Mouse (Mus musculus): ENCODE results near the gene Fancc. TPM values are rescaled to one million over a fixed set of nuclear protein-coding genes. Genes with fewer than 3 reads are reported as not detected.

Fancc gene
- total and polyA plus RNA-seq, 2 experiments from 2014 or later: 8.5 to 39.5 TPM

DNA sequence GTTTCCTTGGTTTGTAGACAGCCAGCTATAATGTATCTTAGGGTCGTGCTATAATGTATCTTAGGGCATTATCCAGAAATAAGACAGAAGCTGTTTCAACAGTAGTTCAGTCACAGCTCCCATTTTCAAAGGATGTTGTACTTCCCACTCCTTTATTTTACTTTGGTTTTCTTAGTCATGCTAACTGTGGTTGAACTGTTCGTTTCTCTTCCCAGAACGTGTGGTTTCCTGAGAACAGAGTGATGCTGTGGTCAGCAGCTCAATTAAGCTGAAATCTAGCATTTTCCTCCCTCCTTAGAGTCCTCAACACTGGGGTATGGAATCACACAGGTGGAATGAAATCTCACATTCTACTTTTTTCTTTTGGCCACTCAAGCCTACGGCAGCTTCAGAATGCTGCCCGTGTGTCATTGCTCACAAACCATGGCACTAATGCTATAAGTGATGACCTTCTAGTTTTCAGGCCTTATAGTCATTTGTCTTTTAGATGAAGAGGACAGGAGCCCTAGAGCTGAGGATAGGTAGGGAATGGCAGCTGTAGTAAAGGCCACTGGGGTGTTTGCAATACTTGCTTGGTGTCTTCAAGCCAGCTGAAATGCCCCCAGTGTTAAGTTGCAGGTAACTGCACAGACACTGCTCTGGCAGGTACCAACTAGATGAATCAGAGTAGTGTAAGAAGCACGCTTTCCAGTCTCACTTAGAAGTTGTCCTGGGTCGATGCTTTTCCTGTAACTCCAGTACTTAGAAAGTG, 243.0 kb downstream of the Fancc start:
- no peak overlapping the region for H3K9ac ChIP-seq (replicated peaks; ENCODE audit: low read depth, low read length)
- no peaks in the 10 kb centered on the region for H3K9me3 ChIP-seq (replicated peaks; ENCODE audit: control insufficient read depth, low read length)
- H3K36me3 ChIP-seq (replicated peaks; ENCODE audit: control insufficient read depth, insufficient read depth, low read length): peaks cover 17% of the 10 kb centered on the region
- DNase-seq (ENCODE audit: low spot score): no peak
- no peaks in the 10 kb centered on the region for H3K27me3 ChIP-seq (ENCODE audit: control insufficient read depth, insufficient read depth, low read length)
- H3K4me3 ChIP-seq (ENCODE audit: low read depth, low read length): no peak overlapping the region
- no peak for ATAC-seq (ENCODE audit: insufficient read depth, low read depth)
- whole genome bisulfite sequencing: 75% methylated on average over 7 of the region's 7 CpGs
- H3K4me1 ChIP-seq (ENCODE audit: control insufficient read depth, insufficient read depth): peaks cover 80% of the 10 kb centered on the region
- no peak overlapping the region for H3K4me2 ChIP-seq (ENCODE audit: low read depth, low read length)
- no peak for TF ChIP-seq CTCF (IDR thresholded peaks at IDR 0.05; ENCODE audit: low read depth)
- no peak for TF ChIP-seq EP300 (IDR thresholded peaks at IDR 0.05; ENCODE audit: low read depth)
- peak overlapping the region; percentile 79 for H3K27ac ChIP-seq (ENCODE audit: low read depth)

DNA sequence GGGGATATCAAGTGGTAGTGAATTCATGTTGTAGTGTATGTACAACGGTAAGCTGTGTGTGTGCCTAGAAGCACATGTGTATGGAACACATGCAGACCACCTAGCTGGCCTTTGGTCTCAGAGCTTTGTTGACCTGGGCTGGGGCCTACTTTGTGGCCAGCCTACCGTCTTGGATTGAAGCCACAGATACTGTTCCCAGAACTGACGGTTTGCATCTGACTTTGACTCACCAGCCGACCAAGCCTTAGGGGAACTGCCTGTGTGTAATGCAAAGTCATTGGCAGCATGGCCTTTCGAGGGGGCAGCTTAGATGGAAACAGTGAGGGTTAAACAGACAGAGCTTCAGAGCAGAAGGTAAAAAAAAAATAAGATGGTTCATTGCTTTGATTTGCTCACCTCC, 243.9 kb downstream of the Fancc start:
- peaks cover 17% of the 10 kb centered on the region for H3K36me3 ChIP-seq (replicated peaks; ENCODE audit: control insufficient read depth, insufficient read depth, low read length)
- peaks cover 78% of the 10 kb centered on the region for H3K4me1 ChIP-seq (ENCODE audit: control insufficient read depth, insufficient read depth)
- H3K9me3 ChIP-seq (replicated peaks; ENCODE audit: control insufficient read depth, low read length): no peaks in the 10 kb centered on the region
- WGBS: 30% methylated on average over 5 of the region's 5 CpGs
- no peak overlapping the region for H3K4me3 ChIP-seq (ENCODE audit: low read depth, low read length)
- ATAC-seq (ENCODE audit: insufficient read depth, low read depth): no peak
- H3K27me3 ChIP-seq (ENCODE audit: control insufficient read depth, insufficient read depth, low read length): no peaks in the 10 kb centered on the region
- H3K9ac ChIP-seq (replicated peaks; ENCODE audit: low read depth, low read length): 0 out of 2 replicates have a peak overlapping the region, but pooled peaks have one; percentile 13
- DNase-seq (ENCODE audit: low spot score): no peak
- peak overlapping the region; percentile 12; the same call in 1 of the 2 replicates for H3K4me2 ChIP-seq (ENCODE audit: low read depth, low read length)
- no peak for TF ChIP-seq EP300 (IDR thresholded peaks at IDR 0.05; ENCODE audit: low read depth)
- TF ChIP-seq CTCF (IDR thresholded peaks at IDR 0.05; ENCODE audit: low read depth): no peak
- peak overlapping the region; percentile 68 for H3K27ac ChIP-seq (ENCODE audit: low read depth)

DNA sequence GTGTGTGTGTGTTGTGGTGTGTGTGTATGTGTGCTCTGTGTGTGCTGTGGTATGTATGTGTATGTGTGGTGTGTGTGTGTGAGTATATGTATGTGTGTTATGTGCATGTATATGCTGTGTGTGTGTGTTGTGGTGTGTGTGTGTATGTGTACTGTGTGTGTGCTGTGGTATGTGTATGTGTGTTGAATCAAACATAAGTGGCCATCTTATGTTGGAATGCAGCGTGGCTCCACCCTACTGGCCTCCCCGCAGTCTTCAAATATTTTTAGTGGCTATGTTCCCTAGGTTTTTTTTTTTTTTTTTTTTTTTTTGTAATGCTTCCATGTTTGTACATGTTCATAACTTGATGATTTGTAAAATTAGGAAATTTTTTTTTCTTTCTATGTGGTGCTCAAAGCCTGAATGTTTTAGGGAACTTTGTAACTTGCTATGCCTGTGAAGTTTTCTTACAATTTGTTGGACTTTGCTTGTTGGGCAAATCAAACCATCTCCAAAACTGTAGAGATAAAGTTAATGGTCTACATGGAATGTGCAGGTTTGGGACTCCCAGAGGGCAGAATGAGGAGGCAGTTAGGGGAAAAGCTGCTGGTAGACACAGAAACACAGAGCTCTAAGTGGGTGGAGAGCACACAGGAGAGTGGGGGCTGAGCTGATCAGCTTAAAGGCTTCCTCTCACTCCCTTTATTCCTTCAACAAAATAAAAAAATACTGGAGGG, 244.6 kb downstream of the Fancc start:
- TF ChIP-seq CTCF (IDR thresholded peaks at IDR 0.05; ENCODE audit: low read depth) (no peak), EP300 (IDR thresholded peaks at IDR 0.05; ENCODE audit: low read depth) (no peak)
- no peak for DNase-seq (ENCODE audit: low spot score)
- ATAC-seq (ENCODE audit: insufficient read depth, low read depth): no peak
- WGBS: 31% methylated on average over 2 of the region's 2 CpGs
- H3K27ac ChIP-seq (ENCODE audit: low read depth): peak overlapping the region; percentile 70
- no peak overlapping the region for H3K4me3 ChIP-seq (ENCODE audit: low read depth, low read length)
- H3K4me2 ChIP-seq (ENCODE audit: low read depth, low read length): peak overlapping the region; percentile 41
- H3K9me3 ChIP-seq (replicated peaks; ENCODE audit: control insufficient read depth, low read length): no peaks in the 10 kb centered on the region
- H3K9ac ChIP-seq (replicated peaks; ENCODE audit: low read depth, low read length): 0 out of 2 replicates have a peak overlapping the region, but pooled peaks have one; percentile 13
- peaks cover 21% of the 10 kb centered on the region for H3K36me3 ChIP-seq (replicated peaks; ENCODE audit: control insufficient read depth, insufficient read depth, low read length)
- peaks cover 78% of the 10 kb centered on the region for H3K4me1 ChIP-seq (ENCODE audit: control insufficient read depth, insufficient read depth)
- H3K27me3 ChIP-seq (ENCODE audit: control insufficient read depth, insufficient read depth, low read length): no peaks in the 10 kb centered on the region

DNA sequence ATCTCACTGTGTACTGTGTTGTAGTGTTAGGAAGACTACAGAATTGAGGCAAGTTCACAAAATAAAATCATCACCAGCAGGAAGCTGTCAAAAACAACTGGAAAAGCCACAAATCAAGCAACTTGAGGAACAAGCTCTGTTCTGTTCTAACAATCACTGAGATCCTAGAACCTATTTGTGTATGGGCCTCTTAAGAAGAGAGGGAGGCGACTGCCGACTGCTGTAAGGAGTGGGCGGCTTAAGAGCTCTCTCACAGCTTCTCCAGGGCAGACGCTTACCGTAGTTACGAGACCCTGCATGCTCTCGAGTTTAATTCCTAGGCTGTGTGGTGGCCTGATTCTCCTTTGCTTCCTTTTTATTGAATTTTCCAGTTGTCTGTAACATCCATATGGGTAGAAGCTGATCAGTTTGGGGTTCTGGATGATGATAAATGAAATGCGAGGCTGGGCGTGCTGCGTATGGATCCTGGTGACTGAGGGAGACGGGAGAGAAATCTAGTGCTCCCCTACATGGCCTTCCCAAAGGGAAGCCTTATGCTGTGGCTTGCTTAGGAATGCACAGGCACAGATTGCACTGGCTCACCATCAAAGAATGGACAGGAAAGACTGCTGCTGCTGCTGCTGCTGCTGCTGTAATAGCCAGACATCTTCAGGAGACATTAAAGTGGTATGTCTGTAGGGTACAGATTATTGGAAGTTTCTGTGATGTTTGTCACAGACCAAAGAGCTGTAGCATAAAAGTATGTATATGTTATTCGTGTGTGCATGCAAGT, 245.8 kb downstream of the Fancc start:
- peak overlapping the region; percentile 70 for H3K27ac ChIP-seq (ENCODE audit: low read depth)
- peak overlapping the region; percentile 41 for H3K4me2 ChIP-seq (ENCODE audit: low read depth, low read length)
- no peaks in the 10 kb centered on the region for H3K9me3 ChIP-seq (replicated peaks; ENCODE audit: control insufficient read depth, low read length)
- H3K27me3 ChIP-seq (ENCODE audit: control insufficient read depth, insufficient read depth, low read length): no peaks in the 10 kb centered on the region
- ATAC-seq (ENCODE audit: insufficient read depth, low read depth) (peak; percentile 19; the same call in 1 of the 2 replicates), DNase-seq (ENCODE audit: low spot score) (peak; percentile 47)
- H3K36me3 ChIP-seq (replicated peaks; ENCODE audit: control insufficient read depth, insufficient read depth, low read length): peaks cover 15% of the 10 kb centered on the region; the same call in 1 of the 2 replicates
- peak overlapping the region; percentile 2; the same call in 1 of the 2 replicates for H3K4me3 ChIP-seq (ENCODE audit: low read depth, low read length)
- TF ChIP-seq CTCF (IDR thresholded peaks at IDR 0.05; ENCODE audit: low read depth) (no peak), EP300 (IDR thresholded peaks at IDR 0.05; ENCODE audit: low read depth) (no peak)
- H3K4me1 ChIP-seq (ENCODE audit: control insufficient read depth, insufficient read depth): peaks cover 88% of the 10 kb centered on the region
- WGBS: 30% methylated on average over 12 of the region's 12 CpGs
- 0 out of 2 replicates have a peak overlapping the region, but pooled peaks have one; percentile 17 for H3K9ac ChIP-seq (replicated peaks; ENCODE audit: low read depth, low read length)

DNA sequence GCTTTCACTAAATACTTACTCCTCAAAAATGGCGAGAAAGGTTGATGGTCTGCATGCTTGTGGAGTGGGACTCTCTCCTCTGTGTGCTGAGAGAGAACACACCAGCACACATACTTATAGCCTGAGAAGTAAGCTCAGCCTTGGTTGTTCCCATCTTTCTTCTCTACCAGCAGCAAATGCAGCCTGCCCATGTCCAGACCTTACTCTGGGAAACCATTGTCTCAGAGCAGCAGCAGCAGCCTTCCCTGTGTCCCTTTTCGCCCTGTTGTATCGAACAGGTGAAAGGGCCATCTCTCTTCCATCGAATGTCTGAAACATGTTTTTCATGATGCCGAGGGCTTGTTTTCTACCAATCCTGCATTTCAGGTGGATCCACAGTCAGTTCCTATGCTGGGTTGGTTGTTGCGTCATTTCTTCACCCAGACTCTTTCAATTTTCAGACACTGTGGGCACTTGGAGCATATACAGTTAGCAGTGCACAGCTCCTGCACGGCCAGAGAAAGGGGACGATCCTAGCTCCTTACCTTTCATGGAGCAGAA, 246.6 kb downstream of the Fancc start:
- 0 out of 2 replicates have a peak overlapping the region, but pooled peaks have one; percentile 17 for H3K9ac ChIP-seq (replicated peaks; ENCODE audit: low read depth, low read length)
- TF ChIP-seq EP300 (IDR thresholded peaks at IDR 0.05; ENCODE audit: low read depth): no peak
- no peak for TF ChIP-seq CTCF (IDR thresholded peaks at IDR 0.05; ENCODE audit: low read depth)
- H3K27ac ChIP-seq (ENCODE audit: low read depth): peak overlapping the region; percentile 70
- peak overlapping the region; percentile 41; the same call in 1 of the 2 replicates for H3K4me2 ChIP-seq (ENCODE audit: low read depth, low read length)
- H3K27me3 ChIP-seq (ENCODE audit: control insufficient read depth, insufficient read depth, low read length): no peaks in the 10 kb centered on the region
- 81% methylated on average over 8 of the region's 8 CpGs for WGBS
- H3K4me3 ChIP-seq (ENCODE audit: low read depth, low read length): no peak overlapping the region
- H3K4me1 ChIP-seq (ENCODE audit: control insufficient read depth, insufficient read depth): peaks cover 89% of the 10 kb centered on the region
- no peaks in the 10 kb centered on the region for H3K9me3 ChIP-seq (replicated peaks; ENCODE audit: control insufficient read depth, low read length)
- ATAC-seq (ENCODE audit: insufficient read depth, low read depth) (no peak), DNase-seq (ENCODE audit: low spot score) (no peak)
- peaks cover 19% of the 10 kb centered on the region; the same call in 1 of the 2 replicates for H3K36me3 ChIP-seq (replicated peaks; ENCODE audit: control insufficient read depth, insufficient read depth, low read length)
